Mouse (Mus musculus): ENCODE results near the gene Zpr1.

Gene Zpr1

DNA sequence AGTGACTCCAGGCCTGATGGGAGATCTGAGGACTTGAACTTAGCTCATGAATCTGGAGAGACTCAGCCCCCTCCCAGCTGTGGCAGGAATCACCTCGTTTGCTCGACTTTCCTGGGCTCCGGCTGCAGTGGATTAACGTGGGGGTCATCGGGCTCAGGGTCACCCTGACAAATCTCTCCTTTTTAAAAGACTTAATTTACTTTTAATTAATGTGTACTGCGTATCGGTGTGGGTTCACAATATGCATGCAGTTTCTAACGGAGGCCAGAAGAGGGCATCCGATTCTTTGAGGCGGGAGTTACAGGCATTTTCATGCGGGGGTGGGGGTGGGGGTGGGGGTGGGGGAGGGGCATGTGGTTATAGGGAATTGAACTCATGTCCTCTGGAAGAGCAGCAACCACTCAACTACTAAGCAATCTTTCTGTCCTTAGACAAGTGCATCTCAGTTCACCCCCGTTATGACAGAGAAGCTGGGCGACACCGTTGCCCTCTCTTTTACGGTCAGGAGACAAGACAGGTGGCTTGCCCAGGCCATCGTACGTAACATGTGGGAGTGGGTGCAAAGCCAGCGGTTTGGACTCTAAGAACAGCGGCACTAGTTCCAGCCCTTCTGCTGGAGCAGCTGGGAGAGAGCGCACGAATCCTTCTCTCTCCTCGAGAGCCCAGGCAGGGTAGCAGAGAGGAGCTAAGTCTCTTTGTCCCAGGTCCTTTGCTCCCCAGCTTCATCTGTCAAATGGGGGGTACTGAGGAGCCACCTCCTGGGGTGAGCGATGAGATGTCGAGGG is 57.1 kb downstream of the Zpr1 start:
- no peak for DNase-seq

DNA sequence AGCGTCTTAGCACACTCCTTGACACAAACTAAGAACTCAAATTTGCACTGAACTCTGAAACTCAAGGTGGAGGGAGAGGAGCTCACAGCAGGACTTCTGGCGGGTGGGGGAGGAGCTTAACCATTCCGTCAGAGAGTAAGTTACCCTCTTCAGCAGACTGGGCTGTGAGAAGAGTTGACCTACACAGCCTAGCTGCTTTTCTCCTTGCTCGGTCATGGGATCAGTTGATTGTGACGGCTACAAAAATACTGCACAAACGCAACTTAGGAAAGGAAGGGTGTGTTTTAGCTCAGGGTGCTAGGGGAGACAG is 57.7 kb downstream of the Zpr1 start:
- no peak for DNase-seq

DNA sequence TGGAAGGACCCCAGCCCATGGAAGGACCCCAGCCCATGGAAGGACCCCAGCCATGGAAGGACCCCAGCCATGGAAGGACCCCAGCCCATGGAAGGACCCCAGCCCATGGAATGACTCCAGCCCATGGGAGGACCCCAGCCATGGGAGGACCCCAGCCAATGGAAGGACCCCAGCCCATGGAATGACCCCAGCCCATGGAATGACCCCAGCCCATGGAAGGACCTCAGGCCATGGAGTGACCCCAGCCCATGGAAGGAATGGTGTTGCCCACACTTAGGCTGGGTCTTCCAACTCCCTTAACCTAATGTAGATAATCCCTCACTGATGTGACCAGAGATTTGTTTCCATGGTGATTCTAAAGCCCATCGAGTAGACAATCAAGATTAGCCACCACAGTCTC is 58.4 kb downstream of the Zpr1 start:
- DNase-seq: no peak

Measured in thymus, adult 18-20 months (tissue).